Mouse (Mus musculus) heart, postnatal 0 days (tissue): ENCODE data around the gene Il18rap. TPM values are rescaled to one million over a fixed set of nuclear protein-coding genes. Genes with fewer than 3 reads are reported as not detected.

ENCODE experiments used
- ATAC-seq: fragments of 200-750 bp; cut with Nextera tagmentation; 2 replicates; pipeline ENCODE4 v1.8.0; 2017; ENCODE audit warnings: low read depth, moderate number of reproducible peaks, moderate library complexity; ENCODE audit not compliant: insufficient read depth
- DNase-seq: peaks from one replicate; pipeline ENCODE4 v3.0.0-alpha.2; 2016; ENCODE audit warnings: low spot score
- H3K27ac ChIP-seq: fragments of 300-500 bp; sonication (generic); 2 replicates; pipeline ENCODE4 v1.5.1; 2014; ENCODE audit warnings: low read depth, mild to moderate bottlenecking
- H3K27me3 ChIP-seq: fragments of 300-500 bp; sonication (generic); 2 replicates; pipeline ENCODE4 v1.6.1; 2014; ENCODE audit warnings: low read length, mixed read lengths; ENCODE audit not compliant: control insufficient read depth, insufficient read depth
- H3K36me3 ChIP-seq: fragments of 300-500 bp; sonication (generic); replicated peaks from 2 replicates; pipeline ENCODE4 v1.6.1; 2014; ENCODE audit warnings: low read length, mixed read lengths; ENCODE audit not compliant: control insufficient read depth, insufficient read depth
- H3K4me1 ChIP-seq: fragments of 300-500 bp; sonication (generic); 2 replicates; pipeline ENCODE4 v1.6.1; 2014; ENCODE audit warnings: antibody characterized with exemption; ENCODE audit not compliant: control insufficient read depth, insufficient read depth
- H3K4me2 ChIP-seq: fragments of 300-500 bp; sonication (generic); 2 replicates; pipeline ENCODE4 v1.6.1; 2014; ENCODE audit warnings: low read depth, mild to moderate bottlenecking, low read length, moderate library complexity
- H3K4me3 ChIP-seq: fragments of 300-500 bp; sonication (generic); 2 replicates; pipeline ENCODE4 v1.5.1; 2014; ENCODE audit warnings: low read depth, low read length
- H3K9ac ChIP-seq: fragments of 300-500 bp; sonication (generic); replicated peaks from 2 replicates; pipeline ENCODE4 v1.6.1; 2014; ENCODE audit warnings: low read depth, low read length, mixed read lengths
- H3K9me3 ChIP-seq: fragments of 300-500 bp; sonication (generic); replicated peaks from 2 replicates; pipeline ENCODE4 v1.6.1; 2016; ENCODE audit warnings: low read length; ENCODE audit not compliant: control insufficient read depth
- CTCF ChIP-seq: IDR thresholded peaks from 2 replicates; pipeline ENCODE4 v1.5.1; 2016; ENCODE audit warnings: antibody characterized with exemption, control low read depth, low read depth
- EP300 ChIP-seq: IDR thresholded peaks from 2 replicates; pipeline ENCODE4 v1.6.1; 2016; ENCODE audit warnings: antibody characterized with exemption, low read depth
- WGBS: fragments of 180-500 bp; shearing (Covaris S2); extraction: QIAGEN DNeasy Blood & Tissue Kit; methylation state at CpG from one replicate; pipeline ENCODE4 v1.1.7; 2014; 5-methylcytosine and 5-hydroxymethylcytosine counted together
- polyA plus RNA-seq: library from polyadenylated mRNA; unstranded; fragments of >200 nt; fragmentation: Nextera tagmentation; extraction: Ambion mirVana; gene quantifications from 2 replicates; pipeline ENCODE4 v1.2.1, GENCODE M21; 2015
- total RNA-seq: library from RNA; depleted of rRNA; stranded (reverse); fragments of >200 nt; gene quantifications from 2 replicates; pipeline ENCODE4 v1.2.3, GENCODE M21; 2014; ENCODE audit warnings: low replicate concordance

Il18rap gene
- total and polyA plus RNA-seq, 2 experiments from 2014 or later, result 0.07 TPM; not detected in 1

- 80% methylated on average over 4 of the region's 4 CpGs for WGBS
- TF ChIP-seq CTCF (no peak), EP300 (no peak)
These were observed 20.6 kb upstream of the Il18rap start for GRCm38 (mm10) chr1:40494594-40494993.

DNA sequence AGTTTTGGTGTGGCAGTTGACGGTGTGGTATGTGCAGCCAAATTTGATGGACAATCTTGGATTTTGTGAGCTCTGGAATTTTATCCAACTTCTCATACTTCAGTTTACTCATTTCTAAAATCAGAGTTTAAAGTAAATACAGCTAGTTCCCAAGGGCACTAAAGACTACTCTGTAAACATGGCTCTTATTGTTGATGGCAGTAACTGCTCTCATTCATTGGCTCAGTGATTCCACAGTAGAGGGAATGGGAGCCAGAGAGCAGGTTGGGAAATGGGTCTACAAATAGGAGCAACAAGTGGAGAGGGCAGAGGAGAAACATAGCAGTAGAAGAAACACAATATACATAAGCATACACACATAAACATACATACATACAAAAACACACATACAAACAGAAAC, 15.5 kb upstream of the Il18rap start:
- Histone ChIP-seq H3K27me3 (no peaks in the 10 kb centered on the region), H3K9ac (no peak overlapping the region), H3K36me3 (no peaks in the 10 kb centered on the region), H3K9me3 (no peaks in the 10 kb centered on the region), H3K27ac (no peak overlapping the region), H3K4me1 (no peaks in the 10 kb centered on the region), H3K4me2 (no peak overlapping the region), H3K4me3 (no peak overlapping the region)
- TF ChIP-seq CTCF (no peak), EP300 (no peak)
- 86% methylated on average over 1 of the region's 1 CpGs for WGBS
- DNase-seq, result no peak
- ATAC-seq, result no peak

More at GRCm38 (mm10) chr1:40494594-40494993, 20.6 kb upstream of the Il18rap start:
- Histone ChIP-seq H3K27me3 (no peaks in the 10 kb centered on the region), H3K9me3 (no peaks in the 10 kb centered on the region), H3K4me3 (no peak overlapping the region), H3K4me2 (no peak overlapping the region), H3K9ac (no peak overlapping the region), H3K27ac (no peak overlapping the region), H3K4me1 (no peaks in the 10 kb centered on the region), H3K36me3 (no peaks in the 10 kb centered on the region)
- ATAC-seq (no peak), DNase-seq (no peak)

DNA sequence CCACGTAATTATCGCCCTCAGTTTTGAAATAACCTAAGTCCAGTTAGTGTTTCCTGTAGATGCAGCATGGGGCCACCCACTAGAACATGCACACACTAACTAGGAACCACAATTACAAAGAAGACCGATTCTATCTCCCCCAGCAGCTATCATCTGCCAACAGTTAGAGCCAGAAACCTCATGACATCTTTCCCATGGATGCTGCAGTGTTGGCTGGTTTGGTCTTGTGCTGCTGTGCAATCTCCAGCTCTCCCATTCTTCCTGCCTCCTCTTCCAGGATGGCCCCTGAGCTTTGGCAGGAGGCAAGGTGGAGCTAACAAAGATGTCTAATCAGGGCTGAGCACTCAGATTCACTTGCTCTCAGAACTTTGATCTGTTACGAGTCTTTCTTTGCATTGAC, 14.0 kb upstream of the Il18rap start:
- 82% methylated on average over 4 of the region's 4 CpGs for WGBS
- DNase-seq (no peak), ATAC-seq (no peak)
- TF ChIP-seq EP300, result no peak
- H3K4me1 ChIP-seq, result no peaks in the 10 kb centered on the region
- no peak overlapping the region for H3K27ac ChIP-seq
- H3K4me2 ChIP-seq, result no peak overlapping the region
- no peak overlapping the region for H3K9ac ChIP-seq
- H3K9me3 ChIP-seq, result no peaks in the 10 kb centered on the region
- H3K4me3 ChIP-seq, result no peak overlapping the region
- no peaks in the 10 kb centered on the region for H3K27me3 ChIP-seq
- no peaks in the 10 kb centered on the region for H3K36me3 ChIP-seq

GRCm38 (mm10) chr1:40501546-40502398, 13.4 kb upstream of the Il18rap start:
- no peak for TF ChIP-seq CTCF
- WGBS, result 74% methylated on average over 11 of the region's 11 CpGs
- no peaks in the 10 kb centered on the region for H3K4me1 ChIP-seq
- no peaks in the 10 kb centered on the region for H3K27me3 ChIP-seq
- ATAC-seq (no peak), DNase-seq (no peak)
- H3K4me2 ChIP-seq, result no peak overlapping the region
- no peaks in the 10 kb centered on the region for H3K9me3 ChIP-seq
- no peak overlapping the region for H3K27ac ChIP-seq
- H3K36me3 ChIP-seq, result no peaks in the 10 kb centered on the region
- no peak overlapping the region for H3K4me3 ChIP-seq
- H3K9ac ChIP-seq, result no peak overlapping the region

DNA sequence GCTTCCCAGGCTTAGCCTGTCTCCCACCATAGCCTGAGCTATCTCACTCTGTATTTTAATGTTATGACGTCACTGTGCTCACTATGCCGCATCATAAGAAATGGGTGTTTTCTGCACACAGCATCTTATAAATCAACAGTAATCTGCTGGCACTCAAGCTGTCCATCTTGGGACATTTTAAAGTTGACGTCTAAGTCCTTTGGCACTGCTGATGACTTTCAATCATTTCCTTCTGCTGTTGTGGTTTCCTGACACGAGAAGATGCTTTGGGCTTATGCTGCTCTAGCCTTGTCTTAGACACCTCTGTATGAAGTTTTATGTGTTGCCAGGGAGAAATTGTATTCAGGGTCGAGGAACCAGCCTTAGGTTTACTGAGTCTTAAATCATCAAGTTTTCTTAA, 10.6 kb upstream of the Il18rap start:
- H3K9ac ChIP-seq, result no peak overlapping the region
- ATAC-seq, result no peak
- 73% methylated on average over 5 of the region's 5 CpGs for WGBS

GRCm38 (mm10) chr1:40516364-40516763, 1.2 kb downstream of the Il18rap start:
- WGBS, result 82% methylated on average over 6 of the region's 6 CpGs
- no peak overlapping the region for H3K27ac ChIP-seq
- H3K27me3 ChIP-seq, result no peaks in the 10 kb centered on the region
- DNase-seq (no peak), ATAC-seq (no peak)
- no peaks in the 10 kb centered on the region for H3K4me1 ChIP-seq
- H3K9me3 ChIP-seq, result no peaks in the 10 kb centered on the region
- H3K36me3 ChIP-seq, result no peaks in the 10 kb centered on the region
- TF ChIP-seq CTCF, result no peak
- TF ChIP-seq EP300, result no peak
- no peak overlapping the region for H3K9ac ChIP-seq
- no peak overlapping the region for H3K4me2 ChIP-seq
- H3K4me3 ChIP-seq, result no peak overlapping the region

More for the DNA sequence above, 10.6 kb upstream of the Il18rap start:
- DNase-seq, result no peak
- no peaks in the 10 kb centered on the region for H3K4me1 ChIP-seq
- H3K9me3 ChIP-seq, result no peaks in the 10 kb centered on the region
- no peak overlapping the region for H3K4me3 ChIP-seq
- no peaks in the 10 kb centered on the region for H3K27me3 ChIP-seq
- no peak overlapping the region for H3K27ac ChIP-seq
- H3K36me3 ChIP-seq, result no peaks in the 10 kb centered on the region
- TF ChIP-seq EP300 (no peak), CTCF (no peak)
- H3K4me2 ChIP-seq, result no peak overlapping the region
